Mouse (Mus musculus): Measurements from ENCODE around the gene Myt1. TPM values are rescaled to one million over a fixed set of nuclear protein-coding genes. Genes with fewer than 3 reads are reported as not detected.
A peak's percentile ranks its signal among the peaks of the same experiment; 100 is the strongest.
"Not testable (repeated sequence)": the region's sequence is repeated elsewhere in the genome, so short reads cannot be mapped to it uniquely, and the experiment has no call there.

Gene Myt1
- total RNA-seq, 2 experiments from 2014 or later = 35.7 to 37.7 TPM

DNA sequence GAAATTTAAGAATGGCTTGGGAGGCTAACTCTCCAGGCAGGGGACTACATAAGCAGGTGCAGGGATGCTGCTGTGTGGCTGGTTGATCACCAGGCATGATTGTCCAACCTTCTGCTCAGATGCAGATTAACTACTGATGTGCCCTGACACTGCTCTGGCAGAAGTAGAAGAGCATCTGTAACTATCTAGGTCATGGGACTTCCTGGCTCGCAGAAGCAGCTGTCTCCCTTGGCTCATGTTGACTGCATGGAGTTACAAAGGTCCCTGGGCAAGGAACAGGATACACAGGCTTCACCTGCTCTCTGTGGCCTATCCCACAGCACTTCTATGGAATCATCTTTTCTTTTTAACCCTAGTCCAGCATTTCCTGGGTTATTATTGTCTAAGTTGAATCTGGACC, 12.7 kb downstream of the Myt1 start:
- peak; percentile 66 for DNase-seq
- intact Hi-C loops (cut with DNase I) = no loop called here

- DNase-seq = no peak
- intact Hi-C loops (cut with DNase I) = no loop called here
Measured at GRCm38 (mm10) chr2:181777715-181778114, 14.6 kb downstream of the Myt1 start.

DNA sequence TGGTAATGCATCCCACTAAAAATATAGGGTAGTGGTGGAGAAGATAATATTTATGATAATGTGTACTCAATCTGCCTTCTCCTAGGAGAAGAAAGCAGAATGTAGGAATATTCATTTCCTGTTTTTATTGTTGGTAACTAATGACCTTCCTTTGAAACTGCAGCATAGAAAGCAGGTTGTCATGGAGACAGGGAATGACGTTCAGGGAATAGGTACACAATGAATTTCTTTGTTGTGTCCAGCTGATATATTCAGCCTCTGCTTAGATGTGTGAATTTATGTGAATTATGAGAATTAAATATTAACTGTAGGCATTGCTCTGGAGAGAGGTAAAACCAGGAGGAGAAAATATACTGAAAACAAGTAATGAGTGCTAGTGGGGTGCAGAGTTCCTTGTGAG, 18.3 kb downstream of the Myt1 start:
- intact Hi-C loops (cut with DNase I) = no loop called here
- DNase-seq = no peak

GRCm38 (mm10) chr2:181787852-181788251, 24.7 kb downstream of the Myt1 start:
- intact Hi-C loops (cut with DNase I) = no loop called here
- no peak for DNase-seq

DNA sequence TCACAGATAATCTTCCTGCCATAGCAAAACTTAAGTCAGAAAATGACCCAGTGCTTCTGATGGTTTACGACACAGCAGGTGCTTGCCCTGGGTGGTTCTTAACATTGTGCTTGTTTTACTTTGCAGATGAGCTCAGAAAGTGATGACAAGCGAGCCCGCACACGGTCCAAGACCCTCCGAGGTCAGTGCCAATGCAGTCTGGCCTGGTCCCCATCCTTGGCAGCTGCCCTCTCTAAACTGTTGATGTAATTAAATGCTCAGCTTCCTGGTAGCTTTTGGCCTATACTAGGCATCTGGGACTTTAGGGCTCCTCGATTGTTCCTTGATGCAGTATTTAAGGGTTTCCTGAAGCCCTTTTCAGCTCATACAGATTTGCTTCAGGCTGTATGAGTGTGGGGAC, 26.3 kb downstream of the Myt1 start:
- peak; percentile 71 for DNase-seq
- intact Hi-C loops (cut with DNase I) = no loop called here

DNA sequence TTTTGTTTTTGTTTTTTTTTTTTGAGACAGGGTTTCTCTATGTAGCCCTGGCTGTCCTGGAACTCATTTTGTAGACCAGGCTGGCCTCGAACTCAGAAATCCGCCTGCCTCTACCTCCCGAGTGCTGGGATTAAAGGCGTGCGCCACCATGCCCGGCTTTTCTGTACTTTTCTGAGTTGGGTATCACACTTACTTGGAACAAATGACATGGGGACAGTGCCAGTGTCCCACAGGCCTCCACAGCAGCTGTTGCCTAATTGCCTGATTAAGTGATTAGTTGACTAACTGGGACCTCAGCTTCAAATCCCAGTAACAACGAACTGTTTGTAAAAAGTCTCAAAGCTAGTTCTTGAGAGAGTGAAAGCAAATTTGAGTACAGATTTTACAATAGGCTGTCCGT, 30.1 kb downstream of the Myt1 start:
- intact Hi-C loops (cut with DNase I) = not testable (repeated sequence)
- peak; percentile 13 for DNase-seq

DNA sequence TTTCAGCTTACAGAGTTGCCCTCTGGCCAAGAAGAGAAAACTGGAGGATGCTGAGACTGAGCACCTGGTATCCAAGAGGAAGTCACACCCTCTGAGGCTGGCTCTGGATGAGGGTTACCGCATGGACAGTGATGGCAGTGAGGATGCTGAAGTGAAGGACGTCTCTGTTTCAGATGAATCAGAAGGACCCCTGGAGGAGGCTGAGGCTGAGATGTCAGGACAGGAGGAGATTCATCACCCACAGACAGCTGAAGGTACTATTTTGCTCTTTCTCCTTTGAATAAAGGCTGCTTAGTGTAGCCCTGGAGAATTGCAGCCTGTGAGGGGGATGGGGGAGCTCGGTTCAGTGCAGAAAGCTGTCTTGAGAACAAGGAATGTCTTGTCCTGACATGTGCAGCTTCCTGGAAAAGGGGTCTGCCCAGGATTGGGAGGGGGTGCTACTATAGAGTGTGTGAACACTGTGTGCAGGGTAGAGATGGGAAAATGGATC, 32.6 kb downstream of the Myt1 start:
- intact Hi-C loops (cut with DNase I) = no loop called here
- peak; percentile 7 for DNase-seq

DNA sequence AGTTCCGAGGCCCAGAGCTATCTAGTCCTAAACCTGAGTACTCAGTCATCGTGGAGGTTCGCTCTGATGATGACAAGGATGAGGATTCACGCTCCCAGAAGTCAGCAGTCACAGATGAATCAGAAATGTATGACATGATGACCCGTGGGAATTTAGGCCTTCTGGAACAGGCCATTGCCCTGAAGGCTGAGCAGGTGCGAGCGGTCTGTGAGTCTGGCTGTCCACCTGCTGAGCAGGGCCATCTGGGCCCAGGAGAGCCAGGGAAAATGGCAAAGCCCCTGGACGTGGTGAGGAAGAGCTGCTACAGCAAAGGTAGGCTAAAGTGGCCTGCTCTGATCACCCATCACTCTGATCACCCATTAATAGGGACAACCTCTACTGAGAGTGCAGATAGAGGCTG, 34.5 kb downstream of the Myt1 start:
- intact Hi-C loops (cut with DNase I) = no loop called here

GRCm38 (mm10) chr2:181829032-181829650, 66.0 kb downstream of the Myt1 start:
- DNase-seq = no peak
- intact Hi-C loops (cut with DNase I) = no loop called here

More for the DNA sequence above, 34.5 kb downstream of the Myt1 start:
- DNase-seq = peak; percentile 29

DNA sequence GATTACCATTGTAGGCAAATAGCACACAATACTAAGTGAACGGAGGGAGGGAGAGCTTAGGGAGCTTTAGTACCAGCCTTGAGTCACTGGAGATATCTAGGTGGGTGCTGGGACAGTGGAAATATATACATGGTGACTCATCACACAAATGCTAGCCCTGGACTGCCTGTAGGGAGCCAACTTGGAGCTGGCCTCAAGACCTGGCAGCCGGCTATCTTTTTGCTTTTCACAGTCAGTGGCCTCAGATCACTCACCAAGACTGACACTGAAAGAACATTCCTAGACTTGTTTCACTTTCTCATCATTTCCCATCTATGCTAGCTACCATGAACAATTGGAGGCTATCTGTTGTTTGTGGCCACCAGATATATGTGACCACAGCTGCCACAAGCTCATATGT, 69.6 kb downstream of the Myt1 start:
- intact Hi-C loops (cut with DNase I) = no loop called here
- no peak for DNase-seq

GRCm38 (mm10) chr2:181837372-181838292, 74.5 kb downstream of the Myt1 start, which contains the start of gene Pcmtd2:
Pcmtd2 (plus strand) TSS chr2:181837854.
- intact Hi-C loops (cut with DNase I) = no loop called here
- DNase-seq = peak; percentile 94

DNA sequence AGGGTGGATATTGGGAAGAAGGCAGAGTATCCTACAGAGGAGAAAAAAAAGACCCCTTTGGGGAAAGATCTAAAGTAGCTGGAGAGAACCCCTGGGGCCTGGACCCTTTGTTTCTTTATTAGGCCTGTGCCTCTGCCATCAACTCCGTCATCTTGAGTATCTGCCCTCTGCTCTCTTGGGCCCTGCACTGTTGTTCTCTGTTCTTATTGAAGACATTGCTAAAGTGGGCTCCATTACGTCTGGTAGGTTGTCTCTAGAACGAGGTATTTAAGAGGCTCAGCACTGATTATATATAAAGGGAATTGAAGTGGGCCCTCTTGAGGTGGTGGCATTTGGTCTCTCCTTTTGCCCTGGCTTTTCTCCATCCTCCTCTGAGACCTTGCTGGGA, 75.2 kb downstream of the Myt1 start:
- intact Hi-C loops (cut with DNase I) = no loop called here
- DNase-seq = no peak

DNA sequence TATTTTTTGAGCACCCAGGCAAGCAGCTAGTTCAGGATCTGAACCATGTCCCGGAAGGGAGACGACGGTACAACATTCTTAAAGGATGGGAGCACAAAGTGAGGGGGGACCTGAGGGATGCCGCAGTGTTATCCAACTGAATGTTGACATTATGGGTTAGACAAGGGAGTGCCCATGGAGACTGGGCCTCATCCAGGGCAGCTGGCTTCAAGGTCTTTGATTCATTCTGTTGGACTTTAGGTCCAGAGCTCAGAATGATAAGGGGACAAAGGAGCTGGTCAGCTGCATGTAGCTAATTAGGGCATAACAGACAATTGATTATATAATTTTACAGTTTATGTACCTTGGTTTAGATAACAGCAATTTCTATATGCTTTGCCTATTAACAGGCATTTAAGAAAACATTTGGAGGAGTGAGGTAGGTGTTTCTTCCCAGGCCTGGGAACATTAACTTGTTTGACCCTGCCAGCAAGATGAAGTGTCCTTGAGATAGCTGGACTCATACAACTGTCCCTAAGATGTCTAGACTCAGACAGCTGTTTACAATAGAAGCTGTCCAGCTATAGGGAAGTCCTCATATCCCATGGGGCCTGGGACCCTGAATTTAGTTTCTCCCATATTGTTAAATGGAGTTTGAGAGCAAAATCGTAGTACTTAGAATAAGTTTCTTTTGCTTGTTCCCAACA, 82.7 kb downstream of the Myt1 start:
- intact Hi-C loops (cut with DNase I) = no loop called here
- no peak for DNase-seq

DNA sequence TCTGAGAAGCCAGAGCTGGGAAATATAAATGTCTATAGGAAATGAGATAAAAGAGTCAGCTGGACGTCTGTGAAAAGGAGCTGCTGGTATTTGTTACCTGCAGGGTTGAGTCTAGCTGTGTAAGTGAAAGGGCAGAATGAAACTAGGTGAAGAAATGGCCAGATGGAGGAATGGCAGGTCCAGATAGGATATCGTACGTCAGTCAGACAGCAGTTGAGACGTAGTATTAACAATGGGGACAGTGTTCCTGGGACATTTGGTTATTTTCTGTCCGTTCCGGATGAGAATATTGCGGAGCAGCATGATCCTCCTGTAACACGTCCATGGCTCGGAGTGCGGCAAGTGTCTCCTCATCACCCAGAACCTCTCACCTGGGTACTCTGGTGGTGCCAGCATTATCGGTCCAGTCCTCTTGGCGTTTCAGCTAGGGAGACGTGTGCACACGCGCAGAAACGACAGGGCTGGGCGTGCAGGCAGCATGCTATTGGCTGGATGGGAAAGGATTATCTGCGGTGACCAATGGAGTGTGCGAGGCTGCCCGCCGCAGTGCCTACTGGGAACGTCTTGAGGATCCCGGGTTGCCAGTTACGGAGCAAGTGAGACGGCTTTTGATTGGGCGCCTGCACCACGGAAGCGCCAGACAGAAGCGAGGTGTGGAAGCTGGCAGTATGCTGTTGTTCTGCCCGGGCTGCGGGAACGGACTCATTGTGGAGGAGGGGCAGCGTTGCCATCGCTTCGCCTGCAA, 100.8 kb downstream of the Myt1 start, which contains the start of gene Polr3k:
Polr3k (plus strand) TSS at position 547 of the 745 bp plus-strand sequence.
- DNase-seq = peak; percentile 96
- intact Hi-C loops (cut with DNase I) = loop anchor here (10.0 kb wide), 1 partner anchor 139 kb away; no protein-coding TSS in a partner anchor

GRCm38 (mm10) chr2:181864536-181864860, 101.4 kb downstream of the Myt1 start:
- intact Hi-C loops (cut with DNase I) = loop anchor here (10.0 kb wide), 1 partner anchor 140 kb away; no protein-coding TSS in a partner anchor
- no peak for DNase-seq

GRCm38 (mm10) chr2:181866931-181867330, 103.8 kb downstream of the Myt1 start:
- intact Hi-C loops (cut with DNase I) = loop anchor here (10.0 kb wide), 1 partner anchor 142 kb away; no protein-coding TSS in a partner anchor
- peak; percentile 74 for DNase-seq

- DNase-seq = no peak
- intact Hi-C loops (cut with DNase I) = no loop called here
Measured at GRCm38 (mm10) chr2:181871039-181871438, 107.9 kb downstream of the Myt1 start.
